Mouse (Mus musculus): ENCODE measurements around the gene Flg2.

- TF ChIP-seq POLR2A (IDR thresholded peaks at IDR 0.05; ENCODE audit: borderline replicate concordance, extremely low read depth, low read depth, low read length) (no peak), CTCF (IDR thresholded peaks at IDR 0.05; ENCODE audit: insufficient read depth, low read length) (no peak)
Observed at GRCm38 (mm10) chr3:93180856-93181255, 16.2 kb upstream of the Flg2 start.
